Mouse (Mus musculus) T-cell, adult 66 days (primary cell): ENCODE results near the gene Gm21750. TPM values are rescaled to one million over a fixed set of nuclear protein-coding genes. Genes with fewer than 3 reads are reported as not detected.

ENCODE experiments used
- total RNA-seq, 2 experiments: library from RNA; stranded (reverse); gene quantifications; 3 replicates in 1 of 2; 4 replicates in 1 of 2; pipeline ENCODE4 v1.2.4; 2023

Gene Gm21750
- not detected for total RNA-seq

GRCm38 (mm10) chr14:73660925-73661324, at the start of gene Gm21750:
Gene Gm21750, plus strand, starts transcription at chr14:73661225.

Other genes with a start within 250 kb of the Gm21750 start
- 10 to 100 TPM; 61.0 to 62.5 TPM for gene Med4, start 151.2 kb upstream of the Gm21750 start, total RNA-seq
- 10 to 100 TPM; 51.3 to 54.0 TPM for gene Sucla2, start 135.9 kb upstream of the Gm21750 start, total RNA-seq
- 10 to 100 TPM in 1 of 2 experiments, 1 to 10 TPM in 1; 9.2 to 13.8 TPM for gene Nudt15, start 113.0 kb upstream of the Gm21750 start, total RNA-seq